Mouse (Mus musculus) central nervous system, embryonic 18 days (tissue): ENCODE data around the gene Topbp1. TPM values are rescaled to one million over a fixed set of nuclear protein-coding genes. Genes with fewer than 3 reads are reported as not detected.

Experiments
- polyA plus RNA-seq: library from polyadenylated mRNA; depleted of rRNA; stranded (reverse); fragments of >200 nt; gene quantifications from 2 replicates; pipeline ENCODE4 v1.2.3, GENCODE M21; 2012; rRNA removed

The Topbp1 gene
- 24.3 and 26.5 TPM in 2 replicates for polyA plus RNA-seq

DNA sequence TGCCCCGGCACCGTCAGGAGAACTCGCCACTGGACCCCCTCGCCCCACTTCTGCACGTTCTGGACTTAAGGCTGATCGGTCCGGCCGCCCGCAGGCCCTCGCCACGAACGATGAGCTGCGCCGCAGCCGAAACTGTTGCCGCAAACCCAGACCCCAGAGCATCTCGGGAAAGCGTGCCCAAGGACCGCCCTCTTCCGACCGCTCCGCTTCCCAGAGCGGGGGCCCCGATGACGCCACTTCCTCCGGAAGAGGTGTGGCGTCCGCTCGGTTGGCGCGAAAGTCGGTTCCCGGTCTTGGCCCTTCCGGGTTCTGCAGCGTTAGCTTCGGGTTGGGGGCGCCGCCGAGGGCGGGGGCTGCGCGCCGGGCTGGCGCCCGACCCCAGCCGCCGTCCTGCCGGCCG, at the start of gene Topbp1, which contains the start of gene 1300017J02Rik:
Gene Topbp1 (plus strand): TSS at position 289 of the 400 bp plus-strand sequence.
Gene 1300017J02Rik (minus strand): TSS at position 156 of the 400 bp plus-strand sequence.

GRCm38 (mm10) chr9:103365290-103366247, 60.6 kb downstream of the Topbp1 start, which contains the start of gene Cdv3:
Gene Cdv3 (minus strand): TSS chr9:103365840.

Other genes with a start within 250 kb of the Topbp1 start
- 106 and 117 TPM in 2 replicates for gene Rab6b, start 193.4 kb upstream of the Topbp1 start, polyA plus RNA-seq
- gene Srprb, start 103.1 kb upstream of the Topbp1 start, polyA plus RNA-seq, result 47.8 and 48.9 TPM in 2 replicates
- not detected in 2 replicates for gene Gm20425, start 74.9 kb upstream of the Topbp1 start, polyA plus RNA-seq
- 10.8 and 11.7 TPM in 2 replicates for gene Trf, start 74.8 kb upstream of the Topbp1 start, polyA plus RNA-seq
- 0.14 and 0.47 TPM in 2 replicates for gene 1300017J02Rik, start 133 bp upstream of the Topbp1 start, polyA plus RNA-seq
- 62.4 and 68.1 TPM in 2 replicates for gene Cdv3, start 60.6 kb downstream of the Topbp1 start, polyA plus RNA-seq
- 0.74 and 1.1 TPM in 2 replicates for gene Bfsp2, start 175.2 kb downstream of the Topbp1 start, polyA plus RNA-seq